Mouse (Mus musculus) left cerebral cortex, postnatal 25 days (tissue): Measurements from ENCODE around the gene Hcst. TPM values are rescaled to one million over a fixed set of nuclear protein-coding genes. Genes with fewer than 3 reads are reported as not detected.

ENCODE experiments used
- DNase-seq, 2 experiments: peaks; one replicate each; pipeline ENCODE4 v3.0.0; 2022; ENCODE audit warnings: low spot score in 2 of 2, mixed read lengths in 1 of 2
- intact Hi-C: fragments of 180-260 bp; cut with DNase I; formaldehyde crosslinking; loops from one replicate; pipeline ENCODE4 v1.15.1; 2025
- total RNA-seq, 2 experiments: library from RNA; stranded (reverse); gene quantifications; 2 replicates each; pipeline ENCODE4 v1.2.3; 2021

Gene Hcst
- 1 to 10 TPM in 1 of 2 experiments, not detected in 1; 1.2 TPM for total RNA-seq

GRCm38 (mm10) chr7:30419561-30420499 lies at the start of gene Hcst:
Gene Hcst, minus strand, starts transcription at chr7:30419854.
- DNase-seq = no peak
- intact Hi-C loops = no loop called here

DNA sequence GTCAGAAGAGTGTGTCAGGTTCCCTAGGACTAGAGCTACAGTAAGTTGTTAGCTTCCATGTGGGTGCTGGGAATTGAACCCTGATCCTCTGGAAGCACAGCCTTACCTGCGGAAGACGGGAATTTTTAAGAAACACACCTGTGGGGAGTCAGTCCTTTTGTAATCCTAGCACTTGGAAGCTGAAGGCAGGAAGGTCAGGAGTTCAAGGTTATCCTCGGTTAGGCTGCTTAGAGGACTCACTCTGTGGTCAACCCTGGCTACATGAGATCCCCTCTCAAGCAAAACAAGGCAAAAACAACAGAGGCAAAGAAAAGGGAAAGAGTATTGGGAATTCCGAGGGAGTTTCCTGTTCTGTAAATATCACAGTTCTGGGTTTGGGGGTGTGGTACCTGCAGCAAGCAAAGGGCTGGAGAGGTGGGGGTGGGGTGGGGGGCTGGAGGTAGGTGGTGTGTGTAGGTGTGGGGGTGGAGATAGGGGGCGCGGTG lies 45.2 kb upstream of the Hcst start:
- intact Hi-C loops = no loop called here
- no peak for DNase-seq

- no peak for DNase-seq
- intact Hi-C loops = no loop called here
Measured at GRCm38 (mm10) chr7:30463996-30464395, 44.3 kb upstream of the Hcst start.

- DNase-seq = no peak
- intact Hi-C loops = no loop called here
Measured at GRCm38 (mm10) chr7:30463568-30463967, 43.9 kb upstream of the Hcst start.

- intact Hi-C loops = no loop called here
Measured at GRCm38 (mm10) chr7:30459484-30459883, 39.8 kb upstream of the Hcst start.

DNA sequence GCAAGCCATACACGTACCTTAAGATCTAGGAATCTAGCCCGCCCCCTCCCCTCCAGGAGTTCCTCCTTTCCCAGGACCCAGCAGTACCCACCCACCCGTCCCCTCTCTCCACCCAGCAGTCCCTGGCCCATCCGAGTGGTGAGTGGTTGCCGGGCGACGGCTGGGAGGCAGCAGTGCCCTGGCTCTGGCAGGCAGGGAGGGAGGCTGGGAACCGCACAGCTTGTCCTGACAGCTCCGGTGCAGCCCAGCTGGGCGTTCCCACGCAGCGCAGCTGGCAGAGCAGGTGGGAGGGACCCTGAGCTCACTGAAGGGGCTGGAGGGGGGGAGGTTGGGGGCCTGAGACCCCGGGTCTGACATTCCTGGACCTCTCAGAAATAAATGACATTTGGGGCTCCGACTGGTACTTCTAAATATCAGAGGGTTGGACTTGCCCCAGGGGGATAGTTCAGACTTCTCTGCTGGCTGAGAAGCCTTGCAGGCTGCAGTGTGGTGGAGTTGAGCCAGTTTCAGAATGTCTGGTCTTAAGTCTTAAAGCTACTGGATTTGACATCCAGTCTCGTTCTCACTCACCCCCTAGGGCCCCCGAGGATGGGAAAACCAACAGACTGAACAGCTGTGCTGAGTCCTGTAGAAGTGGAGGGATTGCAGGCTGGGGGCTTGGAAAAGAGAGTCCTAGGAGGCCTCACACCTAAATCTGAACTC lies 38.1 kb upstream of the Hcst start, which contains the start of the genes Kirrel2 and Nphs1:
Gene Kirrel2, minus strand, starts transcription at position 62 of the 702 bp plus-strand sequence.
Gene Nphs1, plus strand, starts transcription at position 687 of the 702 bp plus-strand sequence.
- intact Hi-C loops = no loop called here
- DNase-seq = peak; percentile 78

More at GRCm38 (mm10) chr7:30459484-30459883, 39.8 kb upstream of the Hcst start:
- DNase-seq = no peak

GRCm38 (mm10) chr7:30456911-30457628 lies 37.4 kb upstream of the Hcst start:
- intact Hi-C loops = no loop called here
- DNase-seq = no peak

- intact Hi-C loops = no loop called here
- DNase-seq = no peak
Measured at GRCm38 (mm10) chr7:30456487-30456886, 36.8 kb upstream of the Hcst start.

- intact Hi-C loops = no loop called here
- no peak for DNase-seq
Measured at GRCm38 (mm10) chr7:30454259-30454658, 34.6 kb upstream of the Hcst start.

- intact Hi-C loops = no loop called here
- DNase-seq = no peak
Measured at GRCm38 (mm10) chr7:30453766-30454165, 34.1 kb upstream of the Hcst start.

DNA sequence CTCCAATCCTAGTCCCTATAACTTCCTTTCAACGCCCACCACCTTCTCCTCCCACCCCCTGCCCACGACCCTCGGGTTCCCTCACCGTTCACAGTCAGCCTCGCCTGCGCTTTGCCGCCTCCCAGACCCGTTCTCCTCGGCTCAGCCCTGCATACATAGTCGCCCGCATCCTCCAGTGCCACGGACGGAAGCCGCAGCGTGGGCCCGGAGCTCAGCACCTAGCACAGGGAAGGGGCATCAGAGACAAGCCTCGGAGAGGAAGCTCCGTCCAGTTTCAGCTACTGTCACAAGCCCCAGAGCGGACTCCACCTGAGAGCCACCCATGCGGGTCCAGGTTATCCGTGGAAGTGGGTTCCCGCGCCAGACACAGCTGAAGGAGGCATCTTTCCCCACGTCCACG lies 33.7 kb upstream of the Hcst start:
- no peak for DNase-seq
- intact Hi-C loops = no loop called here

- DNase-seq = no peak
- intact Hi-C loops = no loop called here
Measured at GRCm38 (mm10) chr7:30450241-30450640, 30.6 kb upstream of the Hcst start.

DNA sequence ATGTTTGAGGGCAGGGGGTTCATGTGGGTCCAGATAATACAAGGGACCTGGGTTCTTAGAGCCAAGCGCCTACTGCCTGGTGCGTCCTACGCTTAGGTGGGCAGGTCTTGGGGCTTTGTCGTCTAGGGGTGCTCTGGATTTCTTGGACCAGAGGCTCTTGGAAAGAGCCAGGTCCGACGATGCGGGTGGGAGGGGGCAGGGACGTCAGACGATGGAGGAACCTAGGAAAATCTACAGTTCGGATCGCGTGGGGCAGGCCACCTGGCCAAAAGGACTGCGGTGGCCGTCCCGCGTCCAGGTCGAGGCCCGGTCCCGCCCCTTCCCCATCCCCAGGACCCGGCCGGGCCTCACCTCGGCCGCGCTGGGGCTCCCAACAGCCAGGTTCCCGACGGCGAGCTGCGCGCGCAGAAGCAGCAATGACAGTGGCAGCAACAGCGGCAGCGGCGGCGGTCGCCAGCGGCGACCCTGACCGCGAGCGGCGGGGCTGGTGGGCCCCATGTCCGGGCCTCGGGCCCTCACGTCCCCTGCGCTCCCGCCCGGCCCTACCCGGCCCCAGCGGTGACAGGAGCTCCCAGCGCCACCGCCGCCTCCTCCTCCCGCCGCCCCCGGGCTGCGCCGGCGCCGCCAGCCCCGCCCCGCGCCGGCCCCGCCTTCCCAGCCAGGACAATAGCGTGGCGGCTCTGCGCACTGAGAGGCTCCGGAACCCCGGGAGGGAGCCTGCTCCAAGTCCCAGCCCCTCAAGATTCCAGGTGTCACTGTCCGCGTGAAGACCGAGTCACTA lies 25.5 kb upstream of the Hcst start, which contains the start of gene Aplp1:
Gene Aplp1, minus strand, starts transcription at position 565 of the 781 bp plus-strand sequence.
- intact Hi-C loops = loop anchor here (2.0 to 5.0 kb wide), 2 partner anchors 47 to 114 kb away; partner anchors contain the start of genes Lin37 and Prodh2
- DNase-seq = peak; percentile 85 to 87

GRCm38 (mm10) chr7:30444154-30444970 lies 24.7 kb upstream of the Hcst start:
- peak; percentile 73 to 85 for DNase-seq
- intact Hi-C loops = loop anchor here (2.0 to 5.0 kb wide), 2 partner anchors 48 to 114 kb away; partner anchors contain the start of genes Lin37 and Prodh2

DNA sequence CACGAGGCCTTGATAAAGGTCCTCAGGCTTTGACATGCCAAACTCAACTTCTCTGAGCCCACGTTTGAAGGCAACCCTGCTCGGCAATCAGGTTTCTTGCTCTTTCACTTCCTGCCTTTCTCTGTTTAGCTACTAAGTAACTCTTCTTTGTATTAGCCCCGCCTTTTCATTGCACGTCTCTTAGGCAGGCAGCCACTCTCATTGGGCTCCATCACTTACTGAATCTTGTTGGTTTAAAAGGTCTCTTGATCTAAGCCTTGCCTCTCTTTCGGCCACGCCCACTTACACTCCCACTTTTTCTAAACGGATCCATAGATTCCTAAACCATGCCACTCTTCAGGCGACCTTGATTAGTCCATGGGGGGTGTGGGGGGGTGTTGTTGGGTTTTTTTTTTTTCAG lies 24.0 kb upstream of the Hcst start:
- intact Hi-C loops = loop anchor here (2.0 to 5.0 kb wide), 2 partner anchors 49 to 115 kb away; partner anchors contain the start of genes Lin37 and Prodh2
- no peak for DNase-seq

- intact Hi-C loops = loop anchor here (5.0 kb wide), 1 partner anchor 52 kb away; the partner anchor contains the start of gene Prodh2
- peak; percentile 59 to 71 for DNase-seq
Measured at GRCm38 (mm10) chr7:30440697-30441096, 21.0 kb upstream of the Hcst start.

DNA sequence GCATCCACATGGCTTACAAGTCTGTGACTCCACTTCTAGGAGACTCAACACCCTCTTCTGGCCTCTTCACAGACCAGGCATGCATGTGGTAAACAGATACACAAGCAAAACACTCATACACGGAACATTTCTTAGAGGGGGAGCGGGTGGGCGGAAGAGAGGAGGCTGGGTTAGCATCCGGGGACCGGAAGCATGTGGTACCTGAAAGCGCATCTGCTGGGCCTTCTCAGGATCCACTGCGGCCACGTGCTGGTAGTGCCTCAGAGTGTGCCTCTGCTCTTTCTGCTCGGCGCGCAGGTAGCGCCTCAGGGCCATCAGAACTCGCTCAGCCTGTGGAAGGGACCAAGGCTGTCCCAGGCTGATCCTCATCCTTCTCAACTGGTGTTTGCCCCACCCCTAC lies 20.1 kb upstream of the Hcst start:
- DNase-seq = no peak
- intact Hi-C loops = loop anchor here (1.0 to 5.0 kb wide), 2 partner anchors 28 to 53 kb away; partner anchors contain the start of gene Prodh2

GRCm38 (mm10) chr7:30436879-30437278 lies 17.2 kb upstream of the Hcst start:
- DNase-seq = no peak
- intact Hi-C loops = no loop called here
